Comparison of ENCODE assay signal across 13 mouse cellular contexts in genomic region chr16:76365237-76365636, GRCm38 (mm10). TPM values are rescaled to one million over a fixed set of nuclear protein-coding genes. Genes with fewer than 3 reads are reported as not detected.
DNase-seq lines count a peak whose midpoint lies in the region; ATAC-seq lines count a peak whose summit lies in the region.
"Had no signal": no experiment of that assay in that cellular context is flagged by ENCODE, and none has a peak within 500 bp of the region (broad histone marks: within the 10 kb centered on the region; RNA-seq: fewer than 3 reads in every experiment).

No protein-coding gene starts in this region.

- H3K27ac ChIP-seq in intestine, embryonic 16.5 days (ENCODE audit: low read length): 0 out of 2 replicates have a peak overlapping the region, but pooled peaks have one; percentile 15
- no peak overlapping the region for H3K27ac ChIP-seq in intestine, embryonic 15.5 days
- no peak overlapping the region; the same call in 1 of the 2 replicates for H3K27ac ChIP-seq in hindbrain, embryonic 13.5 days

- H3K27me3 ChIP-seq in intestine, embryonic 16.5 days (replicated peaks; ENCODE audit: control insufficient read depth, insufficient read depth, low read length): no peaks in the 10 kb centered on the region
- H3K27me3 ChIP-seq in intestine, embryonic 15.5 days (replicated peaks): no peaks in the 10 kb centered on the region
- H3K27me3 ChIP-seq in hindbrain, embryonic 13.5 days: no peaks in the 10 kb centered on the region

- no peak overlapping the region for H3K4me3 ChIP-seq in intestine, embryonic 16.5 days (ENCODE audit: low read length)
- no peak overlapping the region for H3K4me3 ChIP-seq in intestine, embryonic 15.5 days (replicated peaks)
- H3K4me3 ChIP-seq in hindbrain, embryonic 13.5 days: no peak overlapping the region

- intact Hi-C loops in left cerebral cortex, postnatal 4 days (cut with DNase I): no loop called here

- no peaks in the 10 kb centered on the region for H3K9me3 ChIP-seq in intestine, embryonic 16.5 days (ENCODE audit: control insufficient read depth, low read length)
- no peaks in the 10 kb centered on the region for H3K9me3 ChIP-seq in intestine, embryonic 15.5 days
- no peaks in the 10 kb centered on the region for H3K9me3 ChIP-seq in hindbrain, embryonic 13.5 days

- 77% methylated on average over 10 of the region's 10 CpGs for WGBS in intestine, embryonic 16.5 days
- 82% methylated on average over 10 of the region's 10 CpGs for WGBS in intestine, embryonic 15.5 days
- 59% methylated on average over 10 of the region's 10 CpGs for WGBS in hindbrain, embryonic 13.5 days

- peak; percentile 57 for DNase-seq in ovary, adult 18-20 months (ENCODE audit: low spot score)
- DNase-seq in ovary, postnatal 14 days (ENCODE audit: low spot score): no peak
- DNase-seq in kidney, adult 11 months: no peak
- no peak for DNase-seq in left cerebral cortex, postnatal 4 days
- DNase-seq: cerebellum, adult 11 months; heart, postnatal 4 days; kidney, postnatal 14 days; lung, postnatal 4 days; right cerebral cortex, postnatal 14 days had no signal

- ATAC-seq in intestine, embryonic 16.5 days: no peak
- ATAC-seq in intestine, embryonic 15.5 days: no peak
- 0 out of 2 replicates have a peak, but pooled peaks have one; percentile 5 for ATAC-seq in hindbrain, embryonic 13.5 days (ENCODE audit: low FRiP score)
- ATAC-seq in megakaryocyte-erythroid progenitor cell, adult 5-6 weeks (replicated peaks; ENCODE audit: low FRiP score, low TSS enrichment, poor library complexity, severe bottlenecking): peak; percentile 9; the same call in 1 of the 2 replicates

- H3K4me1 ChIP-seq in intestine, embryonic 16.5 days (ENCODE audit: control insufficient read depth, insufficient read depth, low read length): peaks cover 27% of the 10 kb centered on the region
- H3K4me1 ChIP-seq in intestine, embryonic 15.5 days (replicated peaks): peaks cover 19% of the 10 kb centered on the region
- H3K4me1 ChIP-seq in hindbrain, embryonic 13.5 days (replicated peaks): peaks cover 23% of the 10 kb centered on the region

- H3K9ac ChIP-seq in intestine, embryonic 16.5 days (ENCODE audit: low read depth, low read length): no peak overlapping the region
- no peak overlapping the region for H3K9ac ChIP-seq in intestine, embryonic 15.5 days
- H3K9ac ChIP-seq in hindbrain, embryonic 13.5 days: no peak overlapping the region

- H3K36me3 ChIP-seq in intestine, embryonic 16.5 days (ENCODE audit: control insufficient read depth, insufficient read depth, low read length): no peaks in the 10 kb centered on the region
- H3K36me3 ChIP-seq in intestine, embryonic 15.5 days: no peaks in the 10 kb centered on the region
- H3K36me3 ChIP-seq in hindbrain, embryonic 13.5 days: no peaks in the 10 kb centered on the region

- H3K4me2 ChIP-seq in intestine, embryonic 16.5 days (ENCODE audit: low read depth, low read length): no peak overlapping the region
- H3K4me2 ChIP-seq in intestine, embryonic 15.5 days (replicated peaks): no peak overlapping the region
- H3K4me2 ChIP-seq in hindbrain, embryonic 13.5 days: 0 out of 2 replicates have a peak overlapping the region, but pooled peaks have one; percentile 19

RNA-seq across cellular contexts. Expression of gene Nrip1, which starts 8.4 kb away (rescaled TPM):
- polyA plus RNA-seq in intestine, embryonic 16.5 days (2015; fragmentation: Nextera tagmentation; extraction: Ambion mirVana): 31.2 and 35.5 TPM in 2 replicates
- polyA plus RNA-seq in intestine, embryonic 15.5 days (2015; fragmentation: Nextera tagmentation; extraction: Ambion mirVana): 34.5 and 36.6 TPM in 2 replicates
- polyA plus RNA-seq in hindbrain, embryonic 13.5 days (2015; fragmentation: Nextera tagmentation; extraction: Ambion mirVana): 28.0 and 31.2 TPM in 2 replicates
- total RNA-seq in megakaryocyte-erythroid progenitor cell, adult 5-6 weeks (2014; fragmentation: Nextera tagmentation): 53.0 and 55.6 TPM in 2 replicates
- total RNA-seq in megakaryocyte-erythroid progenitor cell, adult 5-6 weeks (2017): 30.3 and 41.7 TPM in 2 replicates
- 10 to 100 TPM; 94.0 to 98.7 TPM for total RNA-seq in left cerebral cortex, postnatal 4 days (2021)

Comparison
In these comparisons a context has a peak if more than half of its experiments do, and no peak if none do; other contexts are left out.
1. ATAC-seq: peak in hindbrain, embryonic 13.5 days (single experiment) and megakaryocyte-erythroid progenitor cell, adult 5-6 weeks (single experiment); none in intestine, embryonic 16.5 days (single experiment) and intestine, embryonic 15.5 days (single experiment).